Mouse (Mus musculus): ENCODE measurements around the gene Dis3l.
"Not testable (repeated sequence)": the region's sequence is repeated elsewhere in the genome, so short reads cannot be mapped to it uniquely, and the experiment has no call there.

Dis3l gene

DNA sequence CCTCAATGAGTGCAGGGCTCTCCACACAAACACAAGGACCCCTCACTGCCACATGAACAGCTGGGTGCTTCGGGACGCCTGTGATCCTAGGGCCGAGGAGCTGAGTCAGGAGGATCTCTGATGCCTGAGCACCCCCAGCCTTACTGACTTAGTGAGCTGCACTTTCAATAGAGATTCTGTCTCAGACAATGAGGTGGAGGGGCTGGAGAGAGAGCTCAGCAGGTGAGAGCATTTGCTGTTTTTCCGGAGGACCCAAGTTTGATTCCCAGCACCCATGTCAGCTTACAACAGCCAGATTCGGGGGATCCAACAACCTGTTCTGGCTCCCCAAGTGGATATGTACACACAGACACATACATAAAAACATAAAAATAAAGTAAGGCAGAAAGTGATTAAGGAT, 24.1 kb downstream of the Dis3l start:
- DNase-seq (ENCODE audit: low spot score): no peak

DNA sequence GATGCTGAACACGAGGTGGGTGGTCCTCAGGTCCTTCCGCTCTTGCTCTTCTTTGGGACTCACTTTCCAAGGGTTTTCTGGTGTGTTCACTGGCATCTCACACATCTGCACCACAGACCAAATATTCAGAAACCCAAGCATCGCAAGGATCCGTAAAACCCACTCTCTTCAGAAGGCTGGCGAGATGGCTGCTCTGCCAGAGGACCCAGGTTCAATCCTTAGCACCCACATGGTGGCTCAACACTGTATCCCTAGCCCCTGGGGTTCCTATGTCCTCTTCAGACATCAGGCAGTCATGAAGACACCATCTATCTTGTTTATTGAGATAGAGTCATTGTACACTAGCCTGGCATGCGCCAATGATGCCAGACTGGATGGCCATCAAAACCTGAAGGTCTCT, 26.4 kb downstream of the Dis3l start:
- DNase-seq (ENCODE audit: low spot score): no peak

DNA sequence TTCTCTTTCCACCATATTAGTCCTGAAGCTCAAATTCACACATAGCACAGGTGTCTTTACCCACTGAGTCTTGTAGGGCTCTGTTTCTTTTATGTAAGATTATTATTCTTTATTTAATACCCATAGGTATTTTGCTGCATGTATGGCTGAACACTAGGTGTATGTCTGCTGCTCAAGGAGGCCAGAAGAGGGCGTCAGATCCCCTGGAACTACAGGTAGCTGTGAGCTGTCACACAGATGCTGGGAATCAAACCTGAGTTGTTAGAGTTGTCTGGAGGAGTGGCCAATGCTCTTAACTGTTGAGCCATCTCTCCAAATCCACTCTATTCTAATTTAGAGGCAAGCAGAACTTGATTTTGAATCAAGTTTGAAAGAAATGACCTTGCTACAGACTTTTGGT, 29.0 kb downstream of the Dis3l start:
- no peak for DNase-seq (ENCODE audit: low spot score)

DNA sequence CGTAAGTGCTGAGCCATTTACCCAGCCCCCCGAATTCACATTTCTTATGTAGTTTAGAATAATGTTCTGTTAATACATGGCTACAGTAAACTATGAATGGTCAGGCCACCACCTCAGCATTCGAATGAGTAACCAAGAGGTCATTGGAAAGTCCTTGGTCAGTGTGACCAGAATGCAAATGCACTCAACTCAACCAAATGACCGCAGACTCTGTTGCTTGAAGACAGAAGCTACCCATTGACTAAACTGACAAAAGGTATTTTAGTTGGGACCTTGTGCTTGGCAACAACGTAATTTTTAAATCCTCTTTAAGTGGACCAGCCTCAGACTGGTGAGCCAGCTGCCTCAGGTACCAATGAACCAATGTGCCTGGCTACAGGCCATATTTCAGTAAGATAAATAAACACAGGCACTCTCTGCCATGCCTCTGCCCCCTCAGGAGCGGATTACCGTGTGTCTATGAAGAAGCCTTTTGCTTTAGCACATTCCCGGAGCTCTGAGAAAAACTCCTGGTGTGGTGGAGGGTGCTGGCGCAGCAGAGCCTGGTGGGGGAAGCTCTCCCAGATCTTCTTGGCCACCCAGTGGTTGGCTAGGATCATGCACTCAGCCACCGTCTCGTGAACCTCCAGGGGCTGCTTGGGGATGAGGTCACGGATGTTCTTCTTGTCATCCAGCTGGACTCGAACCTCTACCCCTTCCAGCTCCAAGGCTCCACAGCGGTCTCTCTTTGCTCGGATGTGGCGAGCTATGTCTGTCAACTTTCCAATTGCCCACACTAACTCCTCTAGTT, 29.9 kb downstream of the Dis3l start:
- DNase-seq (ENCODE audit: low spot score): peak; percentile 18

DNA sequence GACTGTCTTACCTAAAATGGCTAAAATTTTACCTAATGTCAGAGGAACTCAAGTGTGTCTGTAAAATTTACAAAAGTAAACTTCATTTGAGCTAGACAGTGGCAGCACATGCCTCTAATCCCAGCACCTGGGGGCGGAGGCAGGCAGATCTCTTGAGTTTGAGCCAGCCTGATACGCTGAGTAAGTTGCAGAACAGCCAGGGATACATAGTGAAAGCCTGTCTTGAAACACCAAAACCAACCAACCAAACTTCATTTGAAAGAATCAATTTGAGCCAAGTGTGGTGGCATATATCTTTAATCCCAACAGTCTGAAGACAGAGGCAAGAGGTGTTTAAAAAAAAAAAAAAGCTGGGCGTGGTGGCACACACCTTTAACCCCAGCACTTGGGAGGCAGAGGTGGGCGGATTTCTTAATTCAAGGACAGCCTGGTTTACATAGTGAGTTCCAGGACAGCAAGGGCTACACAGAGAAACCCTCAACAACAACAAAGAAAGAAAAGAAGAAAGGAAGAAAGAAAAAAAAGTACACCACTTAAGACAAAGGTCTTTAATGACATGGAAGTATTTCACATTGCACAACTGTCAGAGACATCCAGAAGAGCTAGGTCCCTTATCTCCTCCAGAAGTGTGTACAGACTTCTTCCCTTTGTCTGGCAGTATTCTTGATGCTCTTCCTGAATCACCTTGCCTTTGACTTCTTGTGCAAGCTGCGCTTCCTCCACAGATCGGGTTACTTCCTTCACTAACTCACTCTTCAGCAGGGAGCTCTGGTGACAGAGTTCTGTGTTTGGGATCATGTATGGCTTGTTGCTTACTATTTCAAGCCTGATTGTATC, 34.4 kb downstream of the Dis3l start:
- no peak for DNase-seq (ENCODE audit: low spot score)

DNA sequence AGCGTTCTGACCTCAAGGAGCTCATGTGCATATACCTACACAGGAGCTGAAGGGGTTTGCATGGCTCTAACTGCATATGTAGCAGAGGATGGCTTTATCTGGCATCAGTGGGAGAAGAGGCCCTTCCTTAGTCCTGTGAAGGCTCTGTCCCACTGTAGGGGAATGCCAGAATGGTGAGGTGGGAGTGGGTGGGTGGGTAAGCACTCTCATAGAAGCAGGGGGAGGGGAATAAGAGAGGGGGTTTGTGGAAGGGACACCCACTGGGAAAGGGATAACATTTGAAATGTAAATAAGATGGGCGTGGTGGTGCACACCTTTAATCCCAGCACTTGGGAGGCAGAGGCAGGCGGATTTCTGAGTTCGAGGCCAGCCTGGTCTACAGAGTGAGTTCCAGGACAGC, 38.0 kb downstream of the Dis3l start:
- not testable (repeated sequence) for DNase-seq (ENCODE audit: low spot score)

DNA sequence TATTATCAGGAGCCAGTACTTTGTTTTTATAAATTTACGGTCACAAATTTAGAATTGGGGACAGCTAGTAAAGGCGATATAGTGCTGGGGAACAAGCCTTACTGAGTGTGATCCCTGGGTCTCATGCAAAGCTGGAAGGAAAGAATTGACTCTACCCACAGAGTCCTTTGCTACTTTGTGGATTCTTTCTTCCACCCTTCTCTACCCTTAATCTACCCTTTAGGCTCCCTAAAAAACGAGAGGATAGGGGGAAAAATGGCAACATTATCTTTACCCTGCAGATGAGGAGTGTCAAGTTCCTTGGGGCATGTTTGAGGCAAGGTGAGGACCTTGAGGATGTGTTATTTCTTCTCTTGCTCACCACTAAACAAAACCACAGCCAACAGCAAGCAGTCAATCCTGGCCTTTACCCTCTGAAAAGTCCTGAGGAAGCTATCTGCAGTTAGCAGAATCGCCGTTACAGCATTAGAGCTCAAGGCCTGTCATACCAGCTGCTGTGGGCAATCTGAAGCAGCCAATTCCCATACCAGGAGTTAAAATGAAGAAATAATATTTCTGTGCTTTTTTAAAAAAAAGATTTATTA, 58.6 kb downstream of the Dis3l start:
- no peak for DNase-seq (ENCODE audit: low spot score)

DNA sequence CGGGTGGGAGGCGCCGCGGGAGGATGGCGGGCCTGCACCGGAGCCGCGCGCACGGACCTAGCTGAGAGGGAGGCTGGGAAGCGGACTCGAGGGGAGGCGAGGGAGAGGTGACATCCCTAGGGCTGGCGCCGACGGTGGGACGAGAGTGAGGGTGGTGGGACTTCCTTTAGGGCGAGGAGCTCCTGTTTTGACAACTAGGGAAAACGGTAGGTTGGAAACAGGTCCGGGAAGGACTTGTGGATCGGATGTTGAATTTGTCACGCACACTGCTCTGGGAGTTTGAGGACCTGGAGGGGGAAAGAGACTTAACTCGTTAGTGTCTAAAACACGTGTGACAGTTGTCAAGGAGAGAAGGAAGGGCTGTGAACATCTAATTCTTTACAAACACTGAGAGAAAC, 59.3 kb downstream of the Dis3l start:
- no peak for DNase-seq (ENCODE audit: low spot score)

DNA sequence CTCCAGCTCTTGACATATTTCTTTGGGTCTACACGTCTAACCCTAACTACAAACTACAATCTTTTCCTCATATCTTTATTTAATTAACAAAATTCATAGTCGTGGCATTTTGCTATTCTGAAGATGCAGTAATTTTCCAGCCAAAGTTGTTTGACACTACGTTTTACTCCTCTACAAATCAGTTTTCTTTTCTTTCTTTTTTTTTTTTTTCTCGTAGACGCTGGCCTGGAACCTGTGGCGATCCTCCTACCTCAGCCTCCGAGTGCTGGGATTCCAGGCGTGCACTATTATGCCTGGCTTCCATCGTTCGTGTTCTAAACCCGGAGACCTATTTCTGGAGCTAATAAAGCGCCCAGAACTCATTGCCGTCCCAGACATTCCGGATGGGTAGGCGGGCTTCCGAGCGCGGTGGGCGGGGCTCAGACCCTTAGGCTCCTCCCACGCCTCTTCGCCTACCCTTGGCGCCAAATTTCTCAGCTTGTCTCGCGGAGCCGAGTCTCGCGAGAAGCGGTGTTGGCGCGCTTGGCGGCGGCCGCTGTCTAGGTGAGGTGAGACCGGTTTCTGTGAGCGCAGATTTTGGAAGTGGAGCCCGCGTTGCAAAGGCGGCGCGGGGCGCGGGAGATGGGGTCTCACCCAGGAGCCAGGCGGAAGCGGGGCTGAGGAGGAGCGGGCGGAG, 59.8 kb downstream of the Dis3l start, which contains the start of gene Tipin:
Tipin (plus strand) TSS at position 477 of the 676 bp plus-strand sequence.
- peak; percentile 99 for DNase-seq (ENCODE audit: low spot score)

DNA sequence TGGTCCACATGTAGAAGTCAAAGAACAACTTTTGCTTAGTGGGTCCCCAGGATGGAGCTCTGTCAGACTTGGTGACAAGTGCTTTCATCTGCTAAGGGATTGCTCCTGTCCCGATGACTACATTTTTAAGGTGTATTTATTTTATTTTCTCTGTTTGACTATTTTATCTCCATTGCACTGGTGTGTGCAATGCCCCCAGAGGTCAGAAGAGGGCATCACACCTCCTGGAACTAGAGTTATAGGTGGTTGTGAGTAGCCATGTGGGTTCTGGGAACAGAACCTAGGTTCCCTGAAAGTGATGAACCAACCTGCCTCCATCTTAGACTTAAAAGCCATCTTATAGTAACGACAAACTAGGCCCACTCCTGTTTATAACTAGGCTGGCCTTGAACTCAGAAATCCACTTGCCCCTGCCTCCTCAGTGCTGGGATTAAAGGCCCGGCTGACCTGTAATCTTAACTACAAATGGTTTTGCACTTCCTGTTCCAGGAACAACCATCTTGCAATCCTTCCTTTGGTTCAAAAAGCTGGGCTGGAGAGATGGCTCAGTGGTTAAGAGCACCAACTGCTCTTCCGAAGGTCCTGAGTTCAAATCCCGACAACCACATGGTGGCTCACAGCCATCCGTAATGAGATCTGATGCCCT, 62.3 kb downstream of the Dis3l start:
- DNase-seq (ENCODE audit: low spot score): no peak

DNA sequence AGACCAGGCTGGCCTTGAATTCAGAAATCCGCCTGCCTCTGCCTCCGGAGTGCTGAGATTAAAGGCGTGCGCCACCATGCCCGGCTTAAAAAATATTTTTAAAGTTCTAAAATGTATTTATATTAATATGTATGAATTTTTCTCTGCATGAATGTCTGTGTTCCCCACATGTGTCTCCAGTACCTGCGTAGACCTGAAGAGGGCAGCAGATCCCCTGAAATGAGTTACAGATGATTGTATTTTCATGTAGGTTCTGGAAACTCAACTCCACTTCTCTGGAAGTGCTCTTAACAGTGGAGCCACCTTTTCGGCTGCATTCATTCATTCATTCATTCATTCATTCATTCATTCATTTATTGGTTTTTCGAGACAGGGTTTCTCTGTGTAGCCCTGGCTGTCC, 63.4 kb downstream of the Dis3l start:
- DNase-seq (ENCODE audit: low spot score): peak; percentile 80

DNA sequence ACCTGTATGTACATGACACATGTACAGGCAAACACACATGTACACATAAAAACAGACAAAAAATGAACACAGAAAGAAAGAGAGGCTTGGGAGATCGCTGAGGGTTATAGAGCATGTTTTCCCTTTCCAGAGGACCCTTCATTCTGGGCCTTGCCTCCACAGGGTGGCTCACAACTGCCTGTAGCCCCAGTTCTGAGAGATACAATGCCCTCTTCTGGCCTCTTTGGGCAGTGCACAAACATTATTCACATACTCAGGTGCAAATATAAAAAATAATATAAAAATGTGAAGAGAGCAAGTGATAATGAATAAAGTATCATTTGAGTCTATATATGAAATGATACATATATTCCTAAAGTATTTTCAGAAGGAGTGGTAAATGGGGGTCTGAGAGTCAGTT, 66.2 kb downstream of the Dis3l start:
- no peak for DNase-seq (ENCODE audit: low spot score)

DNA sequence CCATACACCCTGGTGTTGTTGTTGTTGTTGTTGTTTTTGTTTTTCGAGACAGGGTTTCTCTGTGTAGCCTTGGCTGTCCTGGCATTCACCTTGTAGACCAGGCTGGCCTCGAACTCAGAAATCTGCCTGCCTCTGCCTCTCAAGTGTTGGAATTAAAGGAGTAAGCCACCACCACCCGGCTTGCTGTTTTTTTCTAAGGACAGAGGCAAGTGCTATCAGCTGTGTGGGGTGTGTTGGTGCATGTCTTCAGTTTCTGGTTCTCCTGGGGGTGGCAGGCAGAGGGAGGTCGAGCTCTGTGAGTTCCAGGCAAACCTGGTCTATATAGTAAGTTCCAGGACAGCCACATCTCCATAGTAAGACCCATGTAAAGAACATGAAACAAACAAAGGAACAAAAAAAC, 66.8 kb downstream of the Dis3l start:
- DNase-seq (ENCODE audit: low spot score): no peak

DNA sequence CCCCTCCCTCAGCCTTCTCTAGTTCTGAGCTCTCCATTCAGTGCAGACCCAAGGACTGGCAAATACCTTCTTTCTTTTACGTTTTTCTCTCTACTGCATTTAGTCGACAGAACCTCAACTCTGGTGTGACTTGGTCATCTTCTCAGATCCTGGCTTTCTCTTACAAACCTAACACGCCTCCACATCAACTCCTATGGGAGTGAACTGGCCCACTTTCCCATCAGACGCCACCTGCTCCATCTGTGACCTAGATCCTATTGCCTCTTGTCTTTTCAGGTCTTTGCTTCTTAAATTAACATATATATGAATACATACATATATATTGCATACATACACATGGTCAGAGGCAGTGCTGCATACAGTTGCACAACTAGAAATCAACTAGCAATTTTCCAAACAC, 67.3 kb downstream of the Dis3l start:
- DNase-seq (ENCODE audit: low spot score): no peak

DNA sequence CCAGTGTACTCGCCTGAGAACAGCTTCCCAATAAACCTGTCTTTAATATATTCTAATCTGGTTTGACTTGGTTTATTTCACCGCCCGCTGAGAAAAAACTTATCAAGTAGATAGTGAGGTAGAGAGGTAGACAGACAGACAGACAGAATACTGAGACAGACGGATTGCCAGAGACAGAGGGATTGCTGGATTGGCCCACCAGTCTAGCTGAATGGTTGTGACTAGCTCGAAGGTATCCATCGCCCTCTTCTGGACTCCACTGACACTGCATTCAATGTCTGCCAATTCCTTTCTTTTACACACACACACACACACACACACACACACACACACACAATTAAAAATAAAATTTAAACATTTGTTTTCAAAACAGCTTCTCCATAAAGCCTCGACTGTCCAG, 68.5 kb downstream of the Dis3l start:
- DNase-seq (ENCODE audit: low spot score): peak; percentile 74

DNA sequence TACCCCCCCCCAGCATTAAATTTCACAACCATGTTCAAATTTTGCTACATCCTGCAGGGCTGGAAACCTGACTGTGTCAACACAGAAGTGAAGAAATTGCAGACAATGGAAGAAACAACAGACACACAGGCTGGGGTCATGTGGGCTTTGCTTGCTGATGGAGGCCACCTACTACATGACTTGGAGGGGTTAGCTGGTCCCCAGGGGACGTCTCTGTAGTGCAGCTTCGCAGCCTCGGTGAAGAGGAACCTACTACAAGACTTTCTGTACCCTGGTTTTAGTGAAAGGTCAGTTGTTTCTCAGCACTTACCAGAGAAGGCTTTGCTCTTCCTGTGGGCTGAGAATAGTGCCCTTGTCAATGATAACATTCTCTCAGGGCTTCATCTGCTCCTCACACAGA, 69.8 kb downstream of the Dis3l start:
- DNase-seq (ENCODE audit: low spot score): no peak

DNA sequence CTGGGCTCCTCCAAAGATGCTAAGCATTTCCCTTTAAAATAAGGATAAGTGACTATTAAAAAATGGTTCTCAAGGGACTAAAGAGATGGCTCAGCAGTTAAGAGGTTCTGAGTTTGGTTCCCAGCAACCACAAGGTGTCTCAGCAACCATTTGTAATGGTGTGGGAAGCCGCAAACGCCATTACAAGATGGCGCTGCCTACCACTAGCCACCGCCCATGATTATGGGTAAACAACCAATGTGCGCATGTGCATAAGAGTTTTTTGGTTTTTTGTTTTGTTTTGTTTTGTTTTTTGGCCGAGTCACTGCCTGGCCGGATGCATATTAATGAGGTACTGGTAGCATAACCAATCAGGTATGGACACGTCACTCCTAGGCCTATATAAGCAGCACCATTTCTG, 72.3 kb downstream of the Dis3l start:
- DNase-seq (ENCODE audit: low spot score): not testable (repeated sequence)

DNA sequence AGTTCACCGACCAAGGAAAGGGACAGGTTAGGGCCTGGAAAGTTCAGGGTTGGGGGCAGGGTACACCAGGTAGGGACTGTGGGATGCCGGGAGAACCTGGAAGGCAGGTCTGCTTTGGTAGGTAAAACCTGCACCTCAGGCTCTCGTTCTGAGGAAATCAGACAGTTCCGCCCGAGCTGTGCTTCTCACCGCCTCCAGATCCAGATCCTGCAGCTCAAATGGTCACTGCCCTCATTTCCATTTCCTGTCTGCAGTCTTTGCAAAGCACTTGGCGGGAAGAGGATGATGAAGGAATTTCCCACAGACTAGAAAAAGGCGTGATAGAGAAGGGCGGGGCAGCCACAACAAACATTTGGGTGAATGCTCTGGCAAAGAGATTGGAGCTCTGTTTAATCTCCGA, 72.9 kb downstream of the Dis3l start:
- no peak for DNase-seq (ENCODE audit: low spot score)

DNA sequence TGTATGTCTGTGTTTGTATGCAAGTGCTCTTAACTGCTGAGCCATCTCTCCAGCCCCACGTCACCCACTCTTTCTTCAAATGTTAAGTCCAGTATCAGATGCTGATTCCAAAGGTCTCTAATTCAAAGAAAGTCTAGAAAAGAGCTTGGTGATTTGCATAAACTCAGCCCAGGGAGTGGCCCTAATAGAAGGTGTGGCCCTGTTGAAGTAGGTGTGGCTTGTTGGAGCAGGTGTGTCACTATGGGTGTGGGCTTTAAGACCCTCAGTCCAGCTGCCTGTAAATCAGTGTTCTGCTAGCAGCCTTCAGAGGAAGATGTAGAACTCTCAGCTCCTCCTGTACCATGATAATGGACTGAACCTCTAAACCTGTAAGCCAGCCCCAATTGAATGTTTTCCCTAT, 73.9 kb downstream of the Dis3l start:
- DNase-seq (ENCODE audit: low spot score): no peak

DNA sequence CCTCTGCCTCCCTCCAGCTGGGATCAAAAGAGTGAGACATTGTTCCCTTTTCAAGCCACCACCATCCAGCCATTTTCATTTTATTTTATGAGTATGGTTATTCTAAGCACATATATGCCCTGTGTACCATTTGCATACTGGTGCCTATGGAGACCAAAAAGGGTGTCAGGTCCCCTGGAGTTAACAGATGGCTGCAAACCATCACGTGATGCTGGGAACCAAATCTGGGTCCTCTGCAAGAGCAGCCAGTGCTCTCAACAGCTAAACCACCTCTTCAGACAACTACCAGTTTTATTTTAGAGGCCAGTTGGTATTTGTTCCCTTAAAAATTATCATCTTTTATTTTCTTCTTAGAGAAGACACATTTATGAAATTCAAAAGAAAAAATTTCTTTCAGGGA, 76.3 kb downstream of the Dis3l start:
- no peak for DNase-seq (ENCODE audit: low spot score)

DNA sequence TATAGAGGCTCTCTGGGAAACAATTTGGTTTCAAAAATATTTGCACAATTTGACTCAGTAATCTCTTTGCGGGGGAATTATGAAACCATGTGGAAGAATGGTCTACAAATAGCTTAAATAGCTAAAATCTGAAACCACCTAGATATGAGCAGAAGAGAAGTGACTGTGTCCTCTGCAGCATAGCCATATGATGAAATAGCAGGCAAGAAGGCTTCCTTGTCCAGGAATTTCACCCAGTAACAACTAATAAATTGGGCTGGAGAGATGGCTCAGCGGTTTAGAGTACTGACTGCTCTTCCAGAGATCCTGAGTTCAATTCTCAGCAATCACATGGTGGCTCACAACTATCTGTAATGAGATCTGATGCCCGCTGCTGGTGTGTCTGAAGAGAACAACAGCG, 80.1 kb downstream of the Dis3l start:
- no peak for DNase-seq (ENCODE audit: low spot score)

DNA sequence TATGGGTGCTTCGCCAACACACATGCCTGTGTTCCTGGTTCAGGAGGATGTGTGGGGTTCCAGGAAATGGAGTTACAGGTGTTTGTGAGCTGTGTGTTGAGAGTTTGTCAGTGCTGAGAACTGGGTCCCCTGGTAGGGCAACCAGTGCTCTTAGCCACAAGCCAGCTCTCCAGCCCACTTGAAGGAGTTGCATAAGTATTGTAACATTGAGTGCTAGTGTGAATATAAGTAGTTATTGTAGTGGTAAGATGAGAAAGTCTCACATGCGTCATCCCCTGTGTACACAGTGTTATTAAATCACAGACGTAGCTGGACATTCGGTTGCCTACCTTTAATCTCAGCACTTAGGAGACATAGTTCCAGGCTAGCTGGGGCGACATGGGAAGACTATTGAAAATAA, 81.2 kb downstream of the Dis3l start:
- no peak for DNase-seq (ENCODE audit: low spot score)
